Mouse (Mus musculus): ENCODE data around the gene Gm39115.

Gene Gm39115

GRCm38 (mm10) chr7:142095183-142095931 lies 40.5 kb downstream of the Gm39115 start, which contains the start of gene Dusp8:
Gene Dusp8, minus strand, starts transcription at chr7:142095843.
- peak; percentile 94 for DNase-seq

DNA sequence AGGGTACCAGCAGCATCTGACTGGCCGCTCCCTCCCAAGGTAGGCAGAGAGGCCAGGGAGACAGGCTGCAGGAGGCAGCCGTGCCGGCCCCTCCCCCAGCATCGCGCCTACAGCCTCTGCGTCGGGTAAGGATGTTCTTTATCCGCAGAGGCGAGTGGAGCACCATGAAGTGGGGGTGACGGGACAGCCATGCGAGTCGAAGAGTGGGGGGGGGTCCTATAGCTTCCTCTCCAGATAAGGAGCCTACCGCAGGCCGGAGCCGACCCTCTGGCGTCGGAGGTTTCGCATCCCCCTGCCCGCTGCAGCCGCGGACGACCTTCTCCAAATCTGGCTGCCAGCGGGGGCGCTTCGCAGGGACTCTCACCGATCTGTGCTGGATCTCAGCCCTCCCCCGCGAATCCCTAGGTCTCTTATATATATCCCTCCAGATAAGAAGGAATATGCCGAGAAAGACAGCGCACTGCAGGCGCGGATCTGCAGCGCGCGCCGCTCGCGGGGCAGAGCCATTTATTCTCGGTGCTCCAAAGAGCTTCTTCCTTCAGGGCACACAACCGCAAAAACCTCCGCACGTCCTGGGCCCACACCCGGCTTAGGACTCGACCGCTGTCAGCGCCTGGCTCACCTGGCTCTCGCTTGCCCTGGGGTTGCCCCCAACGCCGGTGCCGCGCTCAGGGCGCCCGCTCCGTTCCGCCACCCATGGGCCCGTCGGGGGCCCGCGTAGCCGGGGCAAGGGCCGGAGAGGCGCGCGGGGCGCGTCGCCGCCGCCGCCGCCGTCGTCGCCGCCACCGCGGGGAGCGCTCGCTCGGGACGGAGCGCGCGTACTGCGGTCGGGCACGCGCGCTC lies 41.3 kb downstream of the Gm39115 start:
- DNase-seq, result peak; percentile 32

GRCm38 (mm10) chr7:142093696-142094240 lies 42.1 kb downstream of the Gm39115 start:
- no peak for DNase-seq

GRCm38 (mm10) chr7:142092991-142093390 lies 42.8 kb downstream of the Gm39115 start:
- no peak for DNase-seq

GRCm38 (mm10) chr7:142091848-142092247 lies 44.0 kb downstream of the Gm39115 start:
- DNase-seq, result no peak

DNA sequence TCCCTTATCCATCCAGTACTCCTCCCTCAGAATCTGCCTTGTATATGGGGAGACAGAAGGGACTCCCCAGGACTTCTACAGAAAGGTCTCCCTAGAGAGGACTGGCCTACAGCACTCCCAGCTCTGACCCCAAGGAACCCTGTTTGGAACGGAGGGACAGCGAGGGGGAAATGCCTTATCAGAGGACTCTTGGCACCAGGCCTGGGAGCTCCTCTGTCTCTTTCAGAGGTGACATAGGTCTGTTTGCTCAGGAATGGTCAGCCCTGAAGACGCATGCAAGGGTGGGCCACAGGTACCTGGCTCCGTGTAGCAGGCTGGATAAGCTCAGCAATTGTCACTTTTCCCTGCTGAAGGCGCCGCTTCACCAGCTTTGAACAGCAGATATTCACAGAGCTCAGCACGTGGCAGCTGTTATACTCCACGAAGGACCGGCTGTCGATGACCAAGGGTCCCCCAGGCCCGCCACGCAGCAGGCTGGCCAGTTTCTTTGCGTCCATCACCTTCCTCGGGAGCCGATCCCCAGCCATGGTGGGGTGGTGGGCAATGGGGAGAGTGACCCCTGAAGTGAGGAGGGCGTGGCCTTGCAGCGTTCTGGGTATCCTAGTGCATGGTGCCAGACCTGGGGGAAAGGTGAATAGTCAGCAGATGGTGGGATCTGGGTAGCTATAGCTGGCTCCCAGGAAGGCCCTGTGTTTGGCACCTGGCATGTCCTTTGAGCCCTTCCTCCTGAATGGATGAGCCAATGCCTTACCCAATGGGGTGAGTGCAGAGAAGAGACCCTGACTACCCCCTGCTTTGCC lies 46.0 kb downstream of the Gm39115 start:
- no peak for DNase-seq

DNA sequence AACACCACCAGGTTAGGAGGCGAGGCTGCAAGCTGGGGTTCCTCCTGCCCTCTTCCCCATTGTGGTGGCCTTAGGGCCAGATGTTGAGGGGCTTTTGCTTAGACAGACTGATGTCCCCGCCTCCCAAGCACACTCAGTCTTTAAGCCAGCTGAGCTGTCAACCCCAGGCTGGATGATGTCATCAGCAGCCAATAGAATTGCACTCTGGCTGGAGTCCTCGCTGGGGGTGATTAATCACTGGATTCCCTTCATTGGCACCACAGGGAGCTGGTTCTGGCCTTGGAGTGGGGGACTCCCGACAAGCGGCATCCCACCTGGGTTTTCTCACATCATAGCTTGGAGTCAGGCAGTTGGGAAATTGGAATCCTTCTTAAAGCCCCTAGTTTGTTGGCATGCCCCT lies 46.9 kb downstream of the Gm39115 start:
- no peak for DNase-seq

GRCm38 (mm10) chr7:142087069-142087652 lies 48.7 kb downstream of the Gm39115 start:
- no peak for DNase-seq

DNA sequence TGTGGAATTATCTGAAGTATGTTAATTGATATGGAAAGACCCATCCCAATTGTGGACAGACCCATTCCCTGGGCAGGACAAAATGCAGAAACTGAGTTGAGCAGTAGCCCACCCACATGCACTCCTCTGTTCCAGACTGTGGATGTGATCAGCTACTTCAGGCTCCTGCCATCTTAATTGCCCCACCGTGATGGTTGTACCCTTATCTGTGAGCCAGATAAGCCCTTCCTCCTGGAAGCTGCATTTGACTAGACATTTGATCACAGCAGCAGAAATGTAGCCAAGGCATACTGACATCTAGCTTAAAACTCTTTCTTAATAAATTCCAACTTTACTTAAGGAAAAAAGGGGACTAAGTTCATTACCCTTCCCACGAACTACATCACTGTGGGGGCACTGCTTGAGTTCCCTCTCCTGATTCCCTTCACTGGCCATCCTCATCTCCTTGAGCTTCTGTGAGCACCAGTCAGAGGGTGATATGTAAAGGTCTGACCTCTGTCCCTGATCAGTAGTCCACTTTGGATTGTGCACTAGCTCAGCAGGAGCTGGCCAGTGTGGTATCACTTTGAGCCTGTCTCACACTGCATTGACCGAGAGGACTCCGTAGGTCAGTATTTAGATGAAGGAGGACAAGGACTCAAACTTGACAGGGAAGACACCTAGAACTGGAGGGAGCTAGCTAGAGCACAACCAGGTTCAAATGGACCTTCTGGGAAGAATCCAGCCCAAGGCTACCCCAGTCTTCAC lies 49.5 kb downstream of the Gm39115 start:
- no peak for DNase-seq
